Mouse (Mus musculus) stomach, embryonic 14.5 days (tissue): Measurements from ENCODE around the gene Cox18. TPM values are rescaled to one million over a fixed set of nuclear protein-coding genes. Genes with fewer than 3 reads are reported as not detected.
"Not testable (repeated sequence)": the region's sequence is repeated elsewhere in the genome, so short reads cannot be mapped to it uniquely, and the experiment has no call there.

Experiments
- ATAC-seq: fragments of 200-750 bp; cut with Nextera tagmentation; 2 replicates; pipeline ENCODE4 v1.8.0; 2017; ENCODE audit warnings: low read depth, moderate TSS enrichment; ENCODE audit not compliant: insufficient number of reproducible peaks, insufficient read depth, low FRiP score
- H3K27ac ChIP-seq: fragments of 300-500 bp; sonication (generic); 2 replicates; pipeline ENCODE4 v1.5.1; 2014; ENCODE audit warnings: mild to moderate bottlenecking, low read length, moderate library complexity, mixed read lengths
- H3K27me3 ChIP-seq: fragments of 300-500 bp; sonication (generic); 2 replicates; pipeline ENCODE4 v1.6.1; 2014; ENCODE audit warnings: low read length, control low read depth, mixed read lengths; ENCODE audit not compliant: control insufficient read depth, insufficient read depth
- H3K36me3 ChIP-seq: fragments of 300-500 bp; sonication (generic); 2 replicates; pipeline ENCODE4 v1.6.1; 2014; ENCODE audit warnings: mild to moderate bottlenecking, control low read depth, low read length, moderate library complexity, mixed read lengths; ENCODE audit not compliant: control insufficient read depth, insufficient read depth
- H3K4me1 ChIP-seq: fragments of 300-500 bp; sonication (generic); 2 replicates; pipeline ENCODE4 v1.6.1; 2014; ENCODE audit warnings: low read length, control low read depth, mixed read lengths; ENCODE audit not compliant: control insufficient read depth, insufficient read depth
- H3K4me2 ChIP-seq: fragments of 300-500 bp; sonication (generic); replicated peaks from 2 replicates; pipeline ENCODE4 v1.6.1; 2014; ENCODE audit warnings: low read depth, low read length, control low read depth
- H3K4me3 ChIP-seq: fragments of 300-500 bp; sonication (generic); 2 replicates; pipeline ENCODE4 v1.5.1; 2014; ENCODE audit warnings: low read depth, low read length, control low read depth
- H3K9ac ChIP-seq: fragments of 300-500 bp; sonication (generic); replicated peaks from 2 replicates; pipeline ENCODE4 v1.6.1; 2014; ENCODE audit warnings: low read depth, mild to moderate bottlenecking, control low read depth, low read length, moderate library complexity, mixed read lengths
- H3K9me3 ChIP-seq: fragments of 300-500 bp; sonication (generic); 2 replicates; pipeline ENCODE4 v1.6.1; 2016; ENCODE audit warnings: low read depth, low read length, control low read depth; ENCODE audit not compliant: control insufficient read depth
- WGBS: fragments of 180-500 bp; shearing (Covaris S2); extraction: QIAGEN DNeasy Blood & Tissue Kit; methylation state at CpG from one replicate; pipeline ENCODE4 v1.1.7; 2014; 5-methylcytosine and 5-hydroxymethylcytosine counted together
- polyA plus RNA-seq: library from polyadenylated mRNA; unstranded; fragments of >200 nt; fragmentation: Nextera tagmentation; extraction: Ambion mirVana; gene quantifications from 2 replicates; pipeline ENCODE4 v1.2.1, GENCODE M21; 2014

Cox18 gene
- 34.5 and 39.3 TPM in 2 replicates for polyA plus RNA-seq

DNA sequence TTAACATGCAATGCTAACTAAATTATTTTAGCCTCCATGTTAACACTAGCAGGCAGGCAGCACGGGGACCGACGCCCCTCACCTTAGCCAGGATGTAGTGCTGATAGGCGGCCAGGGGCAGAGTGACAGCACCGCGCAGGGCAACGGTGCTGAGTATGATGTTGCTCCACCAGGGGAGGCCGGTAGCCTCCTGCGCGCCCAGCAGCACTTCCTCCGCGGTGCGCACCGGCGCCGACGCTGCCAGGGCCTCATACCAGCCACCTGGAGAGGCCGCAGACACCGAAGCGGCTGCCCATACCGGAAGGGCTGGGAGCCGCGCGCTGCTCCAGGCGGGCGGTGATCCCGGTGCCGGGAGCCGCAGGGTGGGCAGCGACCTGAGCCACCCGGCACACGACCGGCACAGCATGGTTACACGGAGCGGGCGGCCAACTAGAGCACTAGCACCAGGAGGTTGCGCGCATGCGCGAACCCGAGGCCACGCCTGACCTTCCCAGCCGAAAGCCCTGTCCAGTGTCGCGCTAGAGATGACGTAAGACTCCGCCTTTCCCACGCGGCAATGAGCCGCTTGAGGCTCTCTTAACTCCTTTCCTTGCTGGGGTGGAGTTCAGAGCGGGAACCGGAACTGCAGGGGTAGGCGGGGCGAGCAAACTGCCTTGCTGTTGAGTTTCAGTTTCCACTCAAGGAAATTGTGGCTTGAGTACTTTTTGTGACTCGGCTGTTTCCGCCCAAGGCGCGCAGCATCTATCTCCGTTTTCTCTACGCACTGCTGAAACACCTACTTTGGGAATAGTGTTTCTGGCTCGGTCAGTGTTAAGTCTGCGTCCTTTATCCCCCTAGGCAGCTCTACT is at the start of gene Cox18:
TSS of gene Cox18 (minus strand) at position 468 of the 848 bp plus-strand sequence.
- under 1% methylated on average over 62 of the region's 62 CpGs for WGBS
- Histone ChIP-seq H3K4me3 (peak within 1 kb of the TSS; percentile 90), H3K9me3 (no peaks in the 10 kb centered on the region), H3K9ac (peak within 1 kb of the TSS; percentile 82), H3K27ac (peak within 1 kb of the TSS; percentile 87), H3K27me3 (no peaks in the 10 kb centered on the region), H3K4me1 (peaks cover 7% of the 10 kb centered on the region), H3K4me2 (peak within 1 kb of the TSS; percentile 67), H3K36me3 (peaks cover 30% of the 10 kb centered on the region)
- peak; percentile 98 for ATAC-seq

DNA sequence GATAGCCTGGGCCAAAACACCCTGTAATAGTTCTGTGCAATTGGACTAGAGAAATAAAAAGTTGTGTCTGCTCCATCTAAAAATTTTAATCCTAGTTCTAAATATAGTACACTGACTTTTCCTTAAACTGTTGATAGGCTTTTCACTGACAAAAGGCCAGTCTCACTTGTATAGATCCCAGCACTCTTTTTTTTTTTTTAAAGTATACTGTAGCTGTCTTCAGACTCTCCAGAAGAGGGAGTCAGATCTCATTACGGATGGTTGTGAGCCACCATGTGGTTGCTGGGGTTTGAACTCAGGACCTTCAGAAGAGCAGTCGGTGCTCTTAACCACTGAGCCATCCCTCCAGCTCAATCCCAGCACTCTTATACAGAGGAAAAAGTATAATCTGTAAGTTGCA is 38.4 kb upstream of the Cox18 start:
- H3K36me3 ChIP-seq, result peaks cover 52% of the 10 kb centered on the region
- not testable (repeated sequence) for H3K4me2 ChIP-seq, H3K9ac ChIP-seq, H3K9me3 ChIP-seq, H3K4me3 ChIP-seq, ATAC-seq, H3K27me3 ChIP-seq, H3K27ac ChIP-seq, H3K4me1 ChIP-seq
- 83% methylated on average over 2 of the region's 2 CpGs for WGBS

DNA sequence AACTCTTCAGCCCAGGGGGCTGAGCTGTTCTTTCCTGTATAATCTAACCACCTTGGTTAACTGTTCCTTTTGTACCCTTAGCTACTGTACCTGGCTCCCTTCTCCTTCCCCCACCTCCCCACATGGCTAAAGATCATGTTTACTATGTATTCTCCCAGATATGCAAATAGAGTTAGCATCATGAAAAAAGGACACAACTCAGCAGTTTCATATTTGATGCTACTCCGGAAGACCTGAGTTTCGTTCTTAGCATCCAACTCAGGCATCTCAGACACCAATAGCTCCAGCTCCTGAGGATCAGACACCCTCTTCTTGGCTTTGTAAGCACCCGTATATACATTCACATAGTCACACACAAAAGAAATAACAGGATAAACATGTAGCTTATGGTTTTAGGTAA is 33.2 kb upstream of the Cox18 start:
- H3K4me2 ChIP-seq, result no peak overlapping the region
- H3K4me1 ChIP-seq, result no peaks in the 10 kb centered on the region
- no peak overlapping the region for H3K9ac ChIP-seq
- H3K27me3 ChIP-seq, result no peaks in the 10 kb centered on the region
- no peaks in the 10 kb centered on the region for H3K9me3 ChIP-seq
- peaks cover 64% of the 10 kb centered on the region for H3K36me3 ChIP-seq
- H3K27ac ChIP-seq, result no peak overlapping the region
- 96% methylated on average over 3 of the region's 3 CpGs for WGBS
- ATAC-seq, result no peak
- H3K4me3 ChIP-seq, result no peak overlapping the region

DNA sequence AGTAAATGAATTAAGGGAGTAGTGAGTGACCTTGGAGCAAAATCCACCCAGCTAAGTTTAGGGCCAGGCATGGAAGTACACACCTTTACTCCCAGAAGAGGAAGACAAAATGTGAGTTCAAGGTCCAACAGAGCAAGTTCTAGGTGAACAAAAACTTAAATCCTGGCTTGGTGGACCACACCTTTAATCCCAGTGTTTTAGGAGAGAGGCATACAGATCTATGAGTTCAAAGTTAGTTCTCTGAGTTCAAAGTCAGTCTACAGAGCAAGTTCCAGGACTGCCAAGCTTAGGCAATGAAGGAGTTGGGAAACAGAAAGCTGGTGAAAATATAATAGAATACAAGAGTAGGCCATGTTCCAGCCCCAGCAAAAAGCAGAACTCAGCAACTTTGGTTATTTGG is 23.7 kb upstream of the Cox18 start:
- Histone ChIP-seq H3K27ac (no peak overlapping the region), H3K4me2 (no peak overlapping the region), H3K36me3 (peaks cover 63% of the 10 kb centered on the region), H3K9me3 (no peaks in the 10 kb centered on the region), H3K4me1 (no peaks in the 10 kb centered on the region), H3K9ac (no peak overlapping the region), H3K4me3 (no peak overlapping the region), H3K27me3 (no peaks in the 10 kb centered on the region)
- no peak for ATAC-seq

- Histone ChIP-seq H3K9ac (no peak overlapping the region), H3K4me2 (no peak overlapping the region), H3K4me3 (no peak overlapping the region), H3K4me1 (no peaks in the 10 kb centered on the region), H3K27ac (no peak overlapping the region), H3K36me3 (peaks cover 62% of the 10 kb centered on the region), H3K9me3 (no peaks in the 10 kb centered on the region), H3K27me3 (no peaks in the 10 kb centered on the region)
- WGBS, result 82% methylated on average over 2 of the region's 2 CpGs
- ATAC-seq, result no peak
These were observed 23.2 kb upstream of the Cox18 start for GRCm38 (mm10) chr5:90246987-90247386.

GRCm38 (mm10) chr5:90246567-90246966 is 22.8 kb upstream of the Cox18 start:
- 75% methylated on average over 4 of the region's 4 CpGs for WGBS

DNA sequence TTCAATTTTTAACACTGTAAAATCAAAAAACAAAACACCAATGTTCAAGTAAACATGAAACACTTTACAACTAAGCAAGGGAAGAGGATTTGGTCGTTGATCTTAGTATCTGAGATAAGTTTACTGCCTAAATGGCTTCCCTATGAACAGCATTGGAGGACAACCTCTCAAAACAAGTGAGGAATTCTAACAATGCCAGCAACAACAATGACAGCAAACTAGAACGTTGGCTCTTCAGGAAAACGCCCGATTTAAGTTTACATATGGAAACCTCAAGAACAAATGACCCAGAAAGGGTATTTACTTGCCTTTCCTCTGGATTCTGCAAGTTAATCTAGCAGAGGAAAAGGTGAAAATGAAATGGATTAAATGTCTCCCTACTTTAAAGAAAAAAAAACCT is 21.6 kb upstream of the Cox18 start:
- 60% methylated on average over 4 of the region's 4 CpGs for WGBS

More at GRCm38 (mm10) chr5:90246567-90246966, 22.8 kb upstream of the Cox18 start:
- no peak for ATAC-seq
- Histone ChIP-seq H3K4me3 (no peak overlapping the region), H3K27ac (no peak overlapping the region), H3K4me1 (no peaks in the 10 kb centered on the region), H3K27me3 (no peaks in the 10 kb centered on the region), H3K36me3 (peaks cover 62% of the 10 kb centered on the region), H3K4me2 (no peak overlapping the region), H3K9ac (no peak overlapping the region), H3K9me3 (no peaks in the 10 kb centered on the region)

GRCm38 (mm10) chr5:90235217-90235616 is 11.4 kb upstream of the Cox18 start:
- H3K36me3 ChIP-seq, result peaks cover 72% of the 10 kb centered on the region

More for the DNA sequence above, 21.6 kb upstream of the Cox18 start:
- no peaks in the 10 kb centered on the region for H3K4me1 ChIP-seq
- no peak overlapping the region for H3K4me2 ChIP-seq
- no peak for ATAC-seq
- no peak overlapping the region for H3K9ac ChIP-seq
- no peak overlapping the region for H3K4me3 ChIP-seq
- no peaks in the 10 kb centered on the region for H3K27me3 ChIP-seq
- no peaks in the 10 kb centered on the region for H3K9me3 ChIP-seq
- peaks cover 54% of the 10 kb centered on the region for H3K36me3 ChIP-seq
- H3K27ac ChIP-seq, result no peak overlapping the region

More at GRCm38 (mm10) chr5:90235217-90235616, 11.4 kb upstream of the Cox18 start:
- Histone ChIP-seq H3K4me1 (no peaks in the 10 kb centered on the region), H3K27ac (no peak overlapping the region), H3K4me3 (no peak overlapping the region), H3K9ac (no peak overlapping the region), H3K4me2 (no peak overlapping the region), H3K9me3 (no peaks in the 10 kb centered on the region), H3K27me3 (no peaks in the 10 kb centered on the region)
- 94% methylated on average over 8 of the region's 8 CpGs for WGBS
- ATAC-seq, result no peak
